In the genomic region with DNA sequence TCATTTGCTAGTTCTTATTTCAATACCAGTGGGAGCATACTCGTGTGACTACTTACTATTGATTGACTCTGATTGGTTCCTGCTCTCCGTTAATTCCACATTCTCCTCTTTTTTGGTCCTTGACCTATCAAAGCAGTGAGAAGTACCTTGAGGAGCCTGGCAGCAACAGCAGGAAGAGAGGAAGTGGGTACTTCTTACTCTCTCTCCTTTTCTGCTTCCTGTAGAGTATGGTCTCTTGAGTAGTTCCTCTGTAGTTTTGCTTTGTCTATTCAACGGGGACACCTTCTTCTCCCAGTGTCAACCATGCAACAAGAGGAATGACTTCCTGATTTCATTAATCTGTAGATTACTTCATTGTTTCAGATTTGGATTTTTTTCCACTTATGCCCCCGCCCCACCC, we compare ENCODE assay signal across 23 mouse cellular contexts.
DNase-seq lines count a peak whose midpoint lies in the region; TF ChIP-seq lines count a peak whose summit lies in the region.
"Had no signal": no experiment of that assay in that cellular context is flagged by ENCODE, and none has a peak within 500 bp of the region (broad histone marks: within the 10 kb centered on the region; RNA-seq: fewer than 3 reads in every experiment).

No protein-coding gene starts in this region.

- WGBS in thymus, adult 2 months = 37% methylated on average over 4 of the region's 4 CpGs

- DNase-seq in thymus, adult 2 months = no peak
- DNase-seq in thymus, adult 18-20 months = no peak
- peak; percentile 5 for DNase-seq in brain, adult 2 months (ENCODE audit: low read depth, low spot score)
- peak; percentile 9 for DNase-seq in induced T-regulatory cell, adult 2 months (ENCODE audit: low read depth)
- peak; percentile 47 for DNase-seq in naive thymus-derived CD4-positive, alpha-beta T cell, adult 2 months (ENCODE audit: low read depth)
- DNase-seq in urinary bladder, adult 18-20 months (ENCODE audit: low spot score in 2 of 2) = no peak
- no peak for DNase-seq in adrenal gland, postnatal 25 days
- no peak for DNase-seq in spleen, postnatal 10 days (ENCODE audit: low spot score in 2 of 2)
- DNase-seq: adrenal gland, adult 2 months; cerebellum, adult 18-20 months; cerebellum, adult 9-11 months; cerebellum, postnatal 36 days; heart, adult 2 months; heart, postnatal 14 days had no signal

- no peaks in the 10 kb centered on the region for H3K27me3 ChIP-seq in thymus, adult 2 months (ENCODE audit: control insufficient read depth, insufficient read depth, low read length)
- H3K27me3 ChIP-seq: embryonic facial prominence, embryonic 15.5 days; forebrain, embryonic 15.5 days; heart, embryonic 15.5 days; hindbrain, embryonic 13.5 days; intestine, embryonic 15.5 days; Patski had no signal

- no peak overlapping the region for H3K4me3 ChIP-seq in thymus, adult 2 months (ENCODE audit: control insufficient read depth, insufficient read depth, low read length)
- H3K4me3 ChIP-seq: embryonic facial prominence, embryonic 15.5 days; erythroblast, embryonic 14.5 days; forebrain, embryonic 10.5 days; forebrain, embryonic 15.5 days; heart, adult 2 months; heart, embryonic 15.5 days; hindbrain, embryonic 13.5 days; intestine, embryonic 15.5 days had no signal

- H3K4me1 ChIP-seq in thymus, adult 2 months (replicated peaks; ENCODE audit: control insufficient read depth, insufficient read depth, low read length) = peaks cover 4% of the 10 kb centered on the region
- H3K4me1 ChIP-seq: embryonic facial prominence, embryonic 15.5 days; forebrain, embryonic 10.5 days; forebrain, embryonic 15.5 days; heart, embryonic 15.5 days; hindbrain, embryonic 13.5 days; intestine, embryonic 15.5 days had no signal

- H3K27ac ChIP-seq in thymus, adult 2 months (ENCODE audit: control insufficient read depth, insufficient read depth, low read length) = peak overlapping the region; percentile 40; the same call in 1 of the 2 replicates
- H3K27ac ChIP-seq: embryonic facial prominence, embryonic 15.5 days; forebrain, embryonic 10.5 days; forebrain, embryonic 15.5 days; heart, adult 2 months; heart, embryonic 15.5 days; hindbrain, embryonic 13.5 days; hindbrain, postnatal 0 days; intestine, embryonic 15.5 days had no signal

- no peak for TF ChIP-seq CTCF in thymus, adult 2 months (IDR thresholded peaks at IDR 0.05; ENCODE audit: borderline replicate concordance, control insufficient read depth, extremely low read depth, insufficient read depth, low read length, poor library complexity)

- TF ChIP-seq POLR2A in thymus, adult 2 months (IDR thresholded peaks at IDR 0.05; ENCODE audit: control insufficient read depth, extremely low read depth, insufficient read depth, low read length, poor library complexity) = no peak

- H3K36me3 ChIP-seq in thymus, adult 2 months (ENCODE audit: control insufficient read depth, insufficient read depth, low read length) = no peaks in the 10 kb centered on the region
- H3K36me3 ChIP-seq: embryonic facial prominence, embryonic 15.5 days; forebrain, embryonic 10.5 days; forebrain, embryonic 15.5 days; heart, embryonic 15.5 days; hindbrain, embryonic 13.5 days; intestine, embryonic 15.5 days had no signal

Comparison
In these comparisons a context has a peak if more than half of its experiments do, and no peak if none do; other contexts are left out.
1. DNase-seq: peak in brain, adult 2 months (single experiment), induced T-regulatory cell, adult 2 months (single experiment) and naive thymus-derived CD4-positive, alpha-beta T cell, adult 2 months (single experiment); none in thymus, adult 2 months (single experiment), thymus, adult 18-20 months (0 of 2), urinary bladder, adult 18-20 months (0 of 2), adrenal gland, postnatal 25 days (single experiment) and spleen, postnatal 10 days (0 of 2).